Mouse (Mus musculus) kidney, adult 10 weeks (tissue): ENCODE measurements around the gene Mtmr1. TPM values are rescaled to one million over a fixed set of nuclear protein-coding genes. Genes with fewer than 3 reads are reported as not detected.

Experiments
- polyA plus RNA-seq: library from polyadenylated mRNA; stranded (reverse); fragments of 350-450 nt; fragmentation: Illumina TruSeq; extraction: RNeasy Lipid Tissue Mini Kit (QIAGEN cat#74804); gene quantifications from one replicate; pipeline ENCODE4 v1.2.3, GENCODE M21; 2014; ENCODE audit warnings: low read depth, low replicate concordance

Gene Mtmr1
- polyA plus RNA-seq = 47.3 TPM

DNA sequence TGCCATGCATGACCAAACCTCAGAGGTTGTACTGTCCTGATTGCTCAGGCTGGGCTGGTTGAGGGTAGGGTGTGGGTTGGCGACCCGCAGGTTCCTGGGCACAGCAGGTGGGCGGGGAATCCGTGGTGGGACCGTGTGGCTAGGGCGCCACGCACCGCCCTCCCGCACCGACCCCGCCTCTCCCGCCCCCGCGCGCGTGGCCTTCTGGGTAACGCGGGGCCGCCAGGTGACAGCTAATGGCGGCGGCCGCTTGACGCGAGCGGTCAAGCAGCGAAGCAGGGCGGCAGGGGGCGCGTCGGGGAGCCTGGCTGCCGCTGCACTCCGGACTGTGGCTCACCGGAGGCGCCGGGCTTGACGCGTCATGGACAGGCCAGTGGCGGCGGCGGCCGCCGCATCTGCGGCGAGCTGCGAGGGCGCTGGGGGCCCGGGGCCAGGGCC, at the start of gene Mtmr1:
TSS of gene Mtmr1 (plus strand) at position 207 of the 438 bp plus-strand sequence.

Other genes starting within 250 kb of the Mtmr1 start
- 24.6 TPM for gene Mtm1, start 154.0 kb upstream of the Mtmr1 start, polyA plus RNA-seq
- 25.6 TPM for gene Cd99l2, start 128.1 kb downstream of the Mtmr1 start, polyA plus RNA-seq
- 176 TPM for gene Hmgb3, start 191.2 kb downstream of the Mtmr1 start, polyA plus RNA-seq